Mouse (Mus musculus) megakaryocyte, embryonic 14.5 days (primary cell): ENCODE results near the gene Aff3.

Source experiments
- FLI1 ChIP-seq: IDR thresholded peaks from 2 replicates; pipeline ENCODE4 v1.6.1; 2012; ENCODE audit warnings: low read length, inconsistent platforms, mixed read lengths
- GATA1 ChIP-seq: IDR thresholded peaks from 3 replicates; pipeline ENCODE4 v1.6.1; 2012; ENCODE audit warnings: mixed read lengths, low read length, inconsistent platforms, borderline replicate concordance

- TF ChIP-seq GATA1 (no peak), FLI1 (no peak)
Measured at GRCm38 (mm10) chr1:38428708-38429683, 235.8 kb downstream of the Aff3 start.
